Mouse (Mus musculus): ENCODE results near the gene Utp20.
"Not testable (repeated sequence)": the region's sequence is repeated elsewhere in the genome, so short reads cannot be mapped to it uniquely, and the experiment has no call there.

Gene Utp20

GRCm38 (mm10) chr10:88826188-88826946 is at the start of gene Utp20:
Gene Utp20, minus strand, starts transcription at chr10:88826804.
- DNase-seq (ENCODE audit: low spot score), result peak; percentile 81

GRCm38 (mm10) chr10:88874870-88875269 is 48.3 kb upstream of the Utp20 start:
- no peak for DNase-seq (ENCODE audit: low spot score)

GRCm38 (mm10) chr10:88866017-88866416 is 39.4 kb upstream of the Utp20 start:
- no peak for DNase-seq (ENCODE audit: low spot score)

- DNase-seq (ENCODE audit: low spot score), result no peak
Observed at GRCm38 (mm10) chr10:88862293-88862692, 35.7 kb upstream of the Utp20 start.

- no peak for DNase-seq (ENCODE audit: low spot score)
Observed at GRCm38 (mm10) chr10:88861416-88861815, 34.8 kb upstream of the Utp20 start.

- DNase-seq (ENCODE audit: low spot score), result no peak
Observed at GRCm38 (mm10) chr10:88860911-88861310, 34.3 kb upstream of the Utp20 start.

- no peak for DNase-seq (ENCODE audit: low spot score)
Observed at GRCm38 (mm10) chr10:88853326-88853725, 26.7 kb upstream of the Utp20 start.

GRCm38 (mm10) chr10:88849976-88850375 is 23.4 kb upstream of the Utp20 start:
- DNase-seq (ENCODE audit: low spot score), result no peak

- no peak for DNase-seq (ENCODE audit: low spot score)
Observed at GRCm38 (mm10) chr10:88848876-88849476, 22.4 kb upstream of the Utp20 start.

GRCm38 (mm10) chr10:88834227-88834626 is 7.6 kb upstream of the Utp20 start:
- no peak for DNase-seq (ENCODE audit: low spot score)

- no peak for DNase-seq (ENCODE audit: low spot score)
Observed at GRCm38 (mm10) chr10:88828361-88828760, 1.8 kb upstream of the Utp20 start.

GRCm38 (mm10) chr10:88827596-88827995 is 992 bp upstream of the Utp20 start:
- no peak for DNase-seq (ENCODE audit: low spot score)

GRCm38 (mm10) chr10:88826947-88827306 is 323 bp upstream of the Utp20 start:
- not testable (repeated sequence) for DNase-seq (ENCODE audit: low spot score)

- peak; percentile 11 for DNase-seq (ENCODE audit: low spot score)
Observed at GRCm38 (mm10) chr10:88817335-88817734, 9.3 kb downstream of the Utp20 start.

GRCm38 (mm10) chr10:88815256-88815655 is 11.3 kb downstream of the Utp20 start:
- no peak for DNase-seq (ENCODE audit: low spot score)

- no peak for DNase-seq (ENCODE audit: low spot score)
Observed at GRCm38 (mm10) chr10:88811704-88812103, 14.9 kb downstream of the Utp20 start.

- no peak for DNase-seq (ENCODE audit: low spot score)
Observed at GRCm38 (mm10) chr10:88802236-88802635, 24.4 kb downstream of the Utp20 start.

GRCm38 (mm10) chr10:88799381-88799780 is 27.2 kb downstream of the Utp20 start:
- DNase-seq (ENCODE audit: low spot score), result no peak

- DNase-seq (ENCODE audit: low spot score), result no peak
Observed at GRCm38 (mm10) chr10:88797452-88797851, 29.2 kb downstream of the Utp20 start.

- no peak for DNase-seq (ENCODE audit: low spot score)
Observed at GRCm38 (mm10) chr10:88796939-88797338, 29.7 kb downstream of the Utp20 start.

- no peak for DNase-seq (ENCODE audit: low spot score)
Observed at GRCm38 (mm10) chr10:88795226-88795625, 31.4 kb downstream of the Utp20 start.

GRCm38 (mm10) chr10:88794606-88795005 is 32.0 kb downstream of the Utp20 start:
- no peak for DNase-seq (ENCODE audit: low spot score)

GRCm38 (mm10) chr10:88793671-88794070 is 32.9 kb downstream of the Utp20 start:
- DNase-seq (ENCODE audit: low spot score), result no peak

GRCm38 (mm10) chr10:88784513-88784931 is 42.1 kb downstream of the Utp20 start:
- no peak for DNase-seq (ENCODE audit: low spot score)
